Mouse (Mus musculus) adrenal gland, postnatal 4 days (tissue): ENCODE data around the gene Rbm3. TPM values are rescaled to one million over a fixed set of nuclear protein-coding genes. Genes with fewer than 3 reads are reported as not detected.
"Not testable (repeated sequence)": the region's sequence is repeated elsewhere in the genome, so short reads cannot be mapped to it uniquely, and the experiment has no call there.

Experiments used
- DNase-seq, 2 experiments: peaks; one replicate each; pipeline ENCODE4 v3.0.0; 2021 to 2022; ENCODE audit warnings: low spot score in 2 of 2, mixed read lengths in 2 of 2
- total RNA-seq, 2 experiments: library from RNA; stranded (reverse); gene quantifications; 2 replicates each; pipeline ENCODE4 v1.2.3; 2021

Gene Rbm3
- total RNA-seq, 2 experiments from 2014 or later: 391 to 494 TPM

- peak; percentile 54 to 69 for DNase-seq
These were observed 13.4 kb downstream of the Rbm3 start, which contains the start of gene Wdr13 for GRCm38 (mm10) chrX:8132017-8132976. TSS of gene Wdr13 (minus strand) at chrX:8132892.

GRCm38 (mm10) chrX:8131393-8131792 lies 14.3 kb downstream of the Rbm3 start:
- no peak for DNase-seq

- no peak for DNase-seq
These were observed 20.4 kb downstream of the Rbm3 start for GRCm38 (mm10) chrX:8125235-8125634.

- DNase-seq: no peak
These were observed 21.7 kb downstream of the Rbm3 start for GRCm38 (mm10) chrX:8123821-8124470.

- no peak for DNase-seq
These were observed 28.4 kb downstream of the Rbm3 start for GRCm38 (mm10) chrX:8117264-8117663.

- DNase-seq: no peak
These were observed 30.4 kb downstream of the Rbm3 start for GRCm38 (mm10) chrX:8115275-8115674.

GRCm38 (mm10) chrX:8105019-8105418 lies 40.7 kb downstream of the Rbm3 start:
- no peak for DNase-seq

- DNase-seq: no peak
These were observed 43.4 kb downstream of the Rbm3 start for GRCm38 (mm10) chrX:8102213-8102668.

GRCm38 (mm10) chrX:8101017-8101416 lies 44.7 kb downstream of the Rbm3 start:
- DNase-seq: no peak

GRCm38 (mm10) chrX:8099435-8099834 lies 46.2 kb downstream of the Rbm3 start:
- no peak for DNase-seq

- peak; percentile 66 to 77 for DNase-seq
These were observed 48.9 kb downstream of the Rbm3 start for GRCm38 (mm10) chrX:8096787-8097242.

- DNase-seq: peak; percentile 51 to 69
These were observed 49.5 kb downstream of the Rbm3 start for GRCm38 (mm10) chrX:8096068-8096786.

- DNase-seq: no peak
These were observed 50.1 kb downstream of the Rbm3 start for GRCm38 (mm10) chrX:8095546-8095945.

- DNase-seq: not testable (repeated sequence)
These were observed 54.7 kb downstream of the Rbm3 start for GRCm38 (mm10) chrX:8090954-8091347.

- DNase-seq: no peak
These were observed 55.2 kb downstream of the Rbm3 start, which contains the start of gene Was for GRCm38 (mm10) chrX:8090346-8090953. TSS of gene Was (minus strand) at chrX:8090498.

- no peak for DNase-seq
These were observed 55.9 kb downstream of the Rbm3 start for GRCm38 (mm10) chrX:8089746-8090145.

Other genes starting within 250 kb of the Rbm3 start
- 100 to 1,000 TPM; 108 to 111 TPM for gene Pqbp1, start 246.6 kb downstream of the Rbm3 start, total RNA-seq
- gene Timm17b, start 246.5 kb downstream of the Rbm3 start, total RNA-seq: 100 to 1,000 TPM in 1 of 2 experiments, 10 to 100 TPM in 1; 95.7 to 101 TPM
- gene Gm10491, start 238.0 kb downstream of the Rbm3 start, total RNA-seq: not detected
- not detected for gene Gm10490, start 236.3 kb downstream of the Rbm3 start, total RNA-seq
- gene Pcsk1n, start 226.1 kb downstream of the Rbm3 start, total RNA-seq: 10 to 100 TPM; 63.6 to 65.7 TPM
- gene Eras, start 217.3 kb downstream of the Rbm3 start, total RNA-seq: not detected
- gene Hdac6, start 198.0 kb downstream of the Rbm3 start, total RNA-seq: 10 to 100 TPM; 29.9 to 38.9 TPM
- 1 to 10 TPM; 2.0 to 3.4 TPM for gene Gata1, start 167.8 kb downstream of the Rbm3 start, total RNA-seq
- 1 to 10 TPM in 1 of 2 experiments, not detected in 1; 1.1 TPM for gene Glod5, start 127.4 kb downstream of the Rbm3 start, total RNA-seq
- gene Suv39h1, start 71.1 kb downstream of the Rbm3 start, total RNA-seq: 10 to 100 TPM; 28.9 to 30.0 TPM
- gene Was, start 55.4 kb downstream of the Rbm3 start, total RNA-seq: 1 to 10 TPM; 3.1 to 3.3 TPM
- 10 to 100 TPM; 68.3 to 76.5 TPM for gene Wdr13, start 13.0 kb downstream of the Rbm3 start, total RNA-seq
- gene Tbc1d25, start 30.3 kb upstream of the Rbm3 start, total RNA-seq: 1 to 10 TPM; 7.6 to 8.2 TPM
- 10 to 100 TPM; 42.7 to 47.8 TPM for gene Ebp, start 47.6 kb upstream of the Rbm3 start, total RNA-seq
- 1 to 10 TPM; 7.6 to 8.0 TPM for gene Porcn, start 60.6 kb upstream of the Rbm3 start, total RNA-seq
- 10 to 100 TPM; 18.5 to 21.3 TPM for gene Ftsj1, start 106.5 kb upstream of the Rbm3 start, total RNA-seq
- 1 to 10 TPM; 2.1 to 7.4 TPM for gene Slc38a5, start 125.3 kb upstream of the Rbm3 start, total RNA-seq
- not detected for gene Ssxb10, start 181.5 kb upstream of the Rbm3 start, total RNA-seq
- not detected for gene Ssxb9, start 221.1 kb upstream of the Rbm3 start, total RNA-seq